Mouse (Mus musculus) intestine, embryonic 15.5 days (tissue): Measurements from ENCODE around the gene Snrpd2. TPM values are rescaled to one million over a fixed set of nuclear protein-coding genes. Genes with fewer than 3 reads are reported as not detected.

Experiments used
- ATAC-seq: fragments of 200-750 bp; cut with Nextera tagmentation; 2 replicates; pipeline ENCODE4 v1.8.0; 2017; ENCODE audit warnings: moderate TSS enrichment, moderate library complexity
- H3K27ac ChIP-seq: fragments of 300-500 bp; sonication (generic); 2 replicates; pipeline ENCODE4 v1.5.1; 2015; ENCODE audit warnings: mild to moderate bottlenecking, inconsistent platforms
- H3K27me3 ChIP-seq: fragments of 300-500 bp; sonication (generic); replicated peaks from 2 replicates; pipeline ENCODE4 v1.6.1; 2015; ENCODE audit warnings: inconsistent platforms
- H3K36me3 ChIP-seq: fragments of 300-500 bp; sonication (generic); 2 replicates; pipeline ENCODE4 v1.6.1; 2015; ENCODE audit warnings: inconsistent platforms
- H3K4me1 ChIP-seq: fragments of 300-500 bp; sonication (generic); replicated peaks from 2 replicates; pipeline ENCODE4 v1.6.1; 2015; ENCODE audit warnings: inconsistent platforms
- H3K4me2 ChIP-seq: fragments of 300-500 bp; sonication (generic); replicated peaks from 2 replicates; pipeline ENCODE4 v1.6.1; 2015; ENCODE audit warnings: mild to moderate bottlenecking, inconsistent platforms
- H3K4me3 ChIP-seq: fragments of 300-500 bp; sonication (generic); replicated peaks from 2 replicates; pipeline ENCODE4 v1.5.1; 2015; ENCODE audit warnings: inconsistent platforms
- H3K9ac ChIP-seq: fragments of 300-500 bp; sonication (generic); 2 replicates; pipeline ENCODE4 v1.6.1; 2015; ENCODE audit warnings: inconsistent platforms
- H3K9me3 ChIP-seq: fragments of 300-500 bp; sonication (generic); 2 replicates; pipeline ENCODE4 v1.6.1; 2016; ENCODE audit warnings: inconsistent platforms
- WGBS: fragments of 180-500 bp; shearing (Covaris S2); methylation state at CpG from one replicate; pipeline ENCODE4 v1.1.7; 2015; 5-methylcytosine and 5-hydroxymethylcytosine counted together
- polyA plus RNA-seq: library from polyadenylated mRNA; unstranded; fragments of >200 nt; fragmentation: Nextera tagmentation; extraction: Ambion mirVana; gene quantifications from 2 replicates; pipeline ENCODE4 v1.2.1, GENCODE M21; 2015

Gene Snrpd2
- polyA plus RNA-seq, 1 experiment from 2014 or later: 138 TPM

- Histone ChIP-seq H3K27ac (peak overlapping the region; percentile 51; the same call in 1 of the 2 replicates), H3K9ac (no peak overlapping the region), H3K27me3 (peaks cover 6% of the 10 kb centered on the region; the same call in 1 of the 2 replicates), H3K4me2 (no peak overlapping the region), H3K4me3 (no peak overlapping the region), H3K9me3 (no peaks in the 10 kb centered on the region), H3K36me3 (no peaks in the 10 kb centered on the region), H3K4me1 (peaks cover 32% of the 10 kb centered on the region)
- ATAC-seq: no peak
- 57% methylated on average over 10 of the region's 10 CpGs for WGBS
Observed at GRCm38 (mm10) chr7:19169506-19169905, 20.0 kb downstream of the Snrpd2 start.

- H3K27ac ChIP-seq: peak overlapping the region; percentile 51
- 46% methylated on average over 8 of the region's 8 CpGs for WGBS
- peaks cover 26% of the 10 kb centered on the region for H3K4me1 ChIP-seq
- H3K27me3 ChIP-seq: 0 out of 2 replicates have a peak, but pooled peaks cover 3% of the 10 kb centered on the region
- no peaks in the 10 kb centered on the region for H3K9me3 ChIP-seq
- H3K36me3 ChIP-seq: no peaks in the 10 kb centered on the region
- no peak overlapping the region for H3K9ac ChIP-seq
- H3K4me3 ChIP-seq: no peak overlapping the region
- ATAC-seq: peak; percentile 46
- no peak overlapping the region for H3K4me2 ChIP-seq
Observed at GRCm38 (mm10) chr7:19170142-19170541, 20.6 kb downstream of the Snrpd2 start.

GRCm38 (mm10) chr7:19171831-19172230, 22.3 kb downstream of the Snrpd2 start:
- Histone ChIP-seq H3K9me3 (no peaks in the 10 kb centered on the region), H3K4me2 (no peak overlapping the region), H3K36me3 (no peaks in the 10 kb centered on the region), H3K9ac (no peak overlapping the region), H3K27me3 (peaks cover 19% of the 10 kb centered on the region), H3K4me3 (no peak overlapping the region), H3K27ac (no peak overlapping the region), H3K4me1 (peaks cover 21% of the 10 kb centered on the region)
- WGBS: 61% methylated on average over 8 of the region's 8 CpGs
- ATAC-seq: no peak

- Histone ChIP-seq H3K27me3 (peaks cover 29% of the 10 kb centered on the region), H3K36me3 (no peaks in the 10 kb centered on the region), H3K9me3 (no peaks in the 10 kb centered on the region), H3K4me3 (peak overlapping the region; percentile 24; the same call in 1 of the 2 replicates), H3K4me1 (peaks cover 21% of the 10 kb centered on the region), H3K27ac (peak overlapping the region; percentile 20; the same call in 1 of the 2 replicates), H3K4me2 (peak overlapping the region; percentile 69), H3K9ac (no peak overlapping the region)
- 3% methylated on average over 17 of the region's 17 CpGs for WGBS
- ATAC-seq: peak; percentile 56
Observed at GRCm38 (mm10) chr7:19172874-19173273, 23.4 kb downstream of the Snrpd2 start.

GRCm38 (mm10) chr7:19175708-19176515, 26.4 kb downstream of the Snrpd2 start, which contains the start of gene Eml2:
Gene Eml2, plus strand, starts transcription at chr7:19176421.
- no peak within 1 kb of the TSS for H3K9ac ChIP-seq
- peak; percentile 30 for ATAC-seq
- peaks cover 53% of the 10 kb centered on the region for H3K27me3 ChIP-seq
- H3K36me3 ChIP-seq: no peaks in the 10 kb centered on the region
- peak within 1 kb of the TSS; percentile 12 for H3K4me3 ChIP-seq
- peaks cover 26% of the 10 kb centered on the region for H3K4me1 ChIP-seq
- no peaks in the 10 kb centered on the region; the same call in 1 of the 2 replicates for H3K9me3 ChIP-seq
- no peak within 1 kb of the TSS for H3K27ac ChIP-seq
- peak within 1 kb of the TSS; percentile 35 for H3K4me2 ChIP-seq
- WGBS: 1% methylated on average over 30 of the region's 30 CpGs

GRCm38 (mm10) chr7:19176516-19176947, 27.0 kb downstream of the Snrpd2 start:
- peaks cover 53% of the 10 kb centered on the region for H3K27me3 ChIP-seq
- H3K27ac ChIP-seq: no peak overlapping the region
- ATAC-seq: no peak
- peak overlapping the region; percentile 35 for H3K4me2 ChIP-seq
- no peaks in the 10 kb centered on the region for H3K36me3 ChIP-seq
- peaks cover 26% of the 10 kb centered on the region for H3K4me1 ChIP-seq
- peak overlapping the region; percentile 12 for H3K4me3 ChIP-seq
- no peaks in the 10 kb centered on the region; the same call in 1 of the 2 replicates for H3K9me3 ChIP-seq
- no peak overlapping the region for H3K9ac ChIP-seq
- 6% methylated on average over 20 of the region's 21 CpGs for WGBS

GRCm38 (mm10) chr7:19177216-19177615, 27.7 kb downstream of the Snrpd2 start:
- Histone ChIP-seq H3K27me3 (peaks cover 53% of the 10 kb centered on the region), H3K36me3 (no peaks in the 10 kb centered on the region), H3K4me2 (no peak overlapping the region), H3K4me1 (peaks cover 24% of the 10 kb centered on the region), H3K9ac (no peak overlapping the region), H3K27ac (no peak overlapping the region), H3K4me3 (no peak overlapping the region), H3K9me3 (no peaks in the 10 kb centered on the region; the same call in 1 of the 2 replicates)
- no peak for ATAC-seq
- WGBS: 73% methylated on average over 7 of the region's 7 CpGs

- no peaks in the 10 kb centered on the region; the same call in 1 of the 2 replicates for H3K9me3 ChIP-seq
Observed at GRCm38 (mm10) chr7:19178035-19178434, 28.5 kb downstream of the Snrpd2 start.

GRCm38 (mm10) chr7:19178443-19179092, 29.0 kb downstream of the Snrpd2 start:
- peaks cover 17% of the 10 kb centered on the region for H3K4me1 ChIP-seq
- peak overlapping the region; percentile 56 for H3K4me2 ChIP-seq
- no peaks in the 10 kb centered on the region for H3K36me3 ChIP-seq
- 5% methylated on average over 27 of the region's 27 CpGs for WGBS
- no peaks in the 10 kb centered on the region; the same call in 1 of the 2 replicates for H3K9me3 ChIP-seq
- no peak overlapping the region for H3K9ac ChIP-seq
- no peak for ATAC-seq
- peaks cover 53% of the 10 kb centered on the region for H3K27me3 ChIP-seq
- no peak overlapping the region for H3K27ac ChIP-seq
- H3K4me3 ChIP-seq: 0 out of 2 replicates have a peak overlapping the region, but pooled peaks have one; percentile 12

More at GRCm38 (mm10) chr7:19178035-19178434, 28.5 kb downstream of the Snrpd2 start:
- Histone ChIP-seq H3K4me1 (peaks cover 18% of the 10 kb centered on the region), H3K27me3 (peaks cover 53% of the 10 kb centered on the region), H3K36me3 (no peaks in the 10 kb centered on the region), H3K27ac (no peak overlapping the region), H3K4me3 (no peak overlapping the region), H3K4me2 (0 out of 2 replicates have a peak overlapping the region, but pooled peaks have one; percentile 56), H3K9ac (no peak overlapping the region)
- no peak for ATAC-seq
- 13% methylated on average over 18 of the region's 18 CpGs for WGBS

GRCm38 (mm10) chr7:19179173-19179572, 29.7 kb downstream of the Snrpd2 start:
- no peak overlapping the region for H3K9ac ChIP-seq

GRCm38 (mm10) chr7:19179936-19180335, 30.4 kb downstream of the Snrpd2 start:
- H3K4me3 ChIP-seq: no peak overlapping the region
- WGBS: 39% methylated on average over 6 of the region's 6 CpGs
- no peak for ATAC-seq
- no peak overlapping the region for H3K4me2 ChIP-seq
- peaks cover 50% of the 10 kb centered on the region for H3K27me3 ChIP-seq
- no peak overlapping the region for H3K9ac ChIP-seq
- peaks cover 21% of the 10 kb centered on the region for H3K4me1 ChIP-seq
- H3K9me3 ChIP-seq: no peaks in the 10 kb centered on the region; the same call in 1 of the 2 replicates
- no peak overlapping the region for H3K27ac ChIP-seq
- no peaks in the 10 kb centered on the region for H3K36me3 ChIP-seq

More at GRCm38 (mm10) chr7:19179173-19179572, 29.7 kb downstream of the Snrpd2 start:
- Histone ChIP-seq H3K27ac (no peak overlapping the region), H3K4me1 (peaks cover 17% of the 10 kb centered on the region), H3K36me3 (no peaks in the 10 kb centered on the region), H3K4me2 (peak overlapping the region; percentile 56), H3K9me3 (no peaks in the 10 kb centered on the region; the same call in 1 of the 2 replicates), H3K4me3 (peak overlapping the region; percentile 23; the same call in 1 of the 2 replicates), H3K27me3 (peaks cover 50% of the 10 kb centered on the region)
- under 1% methylated on average over 31 of the region's 32 CpGs for WGBS
- peak; percentile 41 for ATAC-seq
